Mouse (Mus musculus): Measurements from ENCODE around the gene Prdm2. TPM values are rescaled to one million over a fixed set of nuclear protein-coding genes. Genes with fewer than 3 reads are reported as not detected.

The Prdm2 gene
- polyA plus RNA-seq, 1 experiment from 2014 or later = 7.6 TPM

DNA sequence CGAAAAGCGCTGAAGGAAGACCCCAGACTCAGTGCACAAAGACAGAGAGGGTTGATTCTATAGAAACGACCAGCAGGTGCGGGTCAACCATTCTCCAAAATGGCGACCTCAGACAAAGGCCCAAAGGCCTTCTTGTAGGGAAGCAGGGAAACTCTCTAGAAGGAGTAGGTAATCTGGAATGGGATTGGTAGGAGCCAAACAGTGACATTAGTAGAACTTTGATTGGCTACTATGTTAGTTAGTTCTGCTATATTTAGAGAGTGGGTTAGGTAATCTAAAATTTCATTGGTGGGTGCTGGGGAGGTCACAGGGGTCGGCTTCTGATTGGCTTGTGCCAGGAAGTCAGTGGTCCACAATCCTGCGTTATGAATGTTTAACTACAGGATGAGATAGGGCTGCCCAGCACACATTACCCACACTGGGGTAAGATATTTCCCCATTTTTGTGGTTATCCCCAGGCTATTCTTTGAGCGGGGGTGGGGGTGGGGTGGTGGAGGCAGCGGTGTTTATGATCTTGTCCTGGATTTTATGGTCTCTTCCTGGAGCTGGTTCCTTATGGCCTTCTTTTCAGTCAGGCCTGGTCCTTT, 26.9 kb upstream of the Prdm2 start:
- Histone ChIP-seq H3K9ac (ENCODE audit: low read length) (no peak overlapping the region), H3K36me3 (ENCODE audit: control insufficient read depth, insufficient read depth) (no peaks in the 10 kb centered on the region)
- 82% methylated on average over 9 of the region's 9 CpGs for WGBS

DNA sequence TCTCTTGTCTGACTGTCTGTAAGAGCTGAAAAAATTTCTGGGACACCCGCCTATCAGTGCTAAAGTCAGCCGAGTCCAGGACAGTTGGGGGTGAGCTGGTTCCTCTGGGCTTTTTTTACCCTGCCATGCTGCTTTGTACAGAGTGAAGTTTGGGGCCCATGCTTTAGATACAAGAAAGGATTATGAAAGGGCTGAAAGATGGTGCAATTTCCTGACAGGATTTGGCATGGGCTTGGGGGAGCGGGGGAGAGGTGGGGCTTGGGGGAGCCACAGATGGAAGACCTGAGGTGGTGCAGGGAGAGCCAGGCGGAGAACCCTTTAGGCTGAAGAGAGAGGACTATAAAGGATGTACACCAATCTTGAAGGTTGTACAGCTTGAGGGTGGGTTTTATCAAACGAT, 26.3 kb upstream of the Prdm2 start:
- H3K9ac ChIP-seq (ENCODE audit: low read length) = no peak overlapping the region
- H3K27ac ChIP-seq (ENCODE audit: low read length) = no peak overlapping the region
- no peaks in the 10 kb centered on the region for H3K36me3 ChIP-seq (ENCODE audit: control insufficient read depth, insufficient read depth)
- H3K4me2 ChIP-seq (ENCODE audit: low read depth, low read length) = no peak overlapping the region
- WGBS = 89% methylated on average over 5 of the region's 5 CpGs
- H3K4me3 ChIP-seq (ENCODE audit: low read length) = no peak overlapping the region
- H3K9me3 ChIP-seq (replicated peaks; ENCODE audit: control insufficient read depth, low read length) = peaks cover 3% of the 10 kb centered on the region; the same call in 1 of the 2 replicates
- peaks cover 2% of the 10 kb centered on the region; the same call in 1 of the 2 replicates for H3K4me1 ChIP-seq (ENCODE audit: control insufficient read depth, insufficient read depth, low read length)
- no peak for ATAC-seq (replicated peaks; ENCODE audit: extremely low read depth, insufficient read depth, low FRiP score)
- no peaks in the 10 kb centered on the region for H3K27me3 ChIP-seq (ENCODE audit: control insufficient read depth, insufficient read depth, low read length)

More for the DNA sequence above, 26.9 kb upstream of the Prdm2 start:
- Histone ChIP-seq H3K27ac (ENCODE audit: low read length) (no peak overlapping the region), H3K4me3 (ENCODE audit: low read length) (no peak overlapping the region), H3K4me2 (ENCODE audit: low read depth, low read length) (no peak overlapping the region), H3K27me3 (ENCODE audit: control insufficient read depth, insufficient read depth, low read length) (no peaks in the 10 kb centered on the region), H3K9me3 (replicated peaks; ENCODE audit: control insufficient read depth, low read length) (no peaks in the 10 kb centered on the region), H3K4me1 (ENCODE audit: control insufficient read depth, insufficient read depth, low read length) (peaks cover 2% of the 10 kb centered on the region; the same call in 1 of the 2 replicates)
- no peak for ATAC-seq (replicated peaks; ENCODE audit: extremely low read depth, insufficient read depth, low FRiP score)

DNA sequence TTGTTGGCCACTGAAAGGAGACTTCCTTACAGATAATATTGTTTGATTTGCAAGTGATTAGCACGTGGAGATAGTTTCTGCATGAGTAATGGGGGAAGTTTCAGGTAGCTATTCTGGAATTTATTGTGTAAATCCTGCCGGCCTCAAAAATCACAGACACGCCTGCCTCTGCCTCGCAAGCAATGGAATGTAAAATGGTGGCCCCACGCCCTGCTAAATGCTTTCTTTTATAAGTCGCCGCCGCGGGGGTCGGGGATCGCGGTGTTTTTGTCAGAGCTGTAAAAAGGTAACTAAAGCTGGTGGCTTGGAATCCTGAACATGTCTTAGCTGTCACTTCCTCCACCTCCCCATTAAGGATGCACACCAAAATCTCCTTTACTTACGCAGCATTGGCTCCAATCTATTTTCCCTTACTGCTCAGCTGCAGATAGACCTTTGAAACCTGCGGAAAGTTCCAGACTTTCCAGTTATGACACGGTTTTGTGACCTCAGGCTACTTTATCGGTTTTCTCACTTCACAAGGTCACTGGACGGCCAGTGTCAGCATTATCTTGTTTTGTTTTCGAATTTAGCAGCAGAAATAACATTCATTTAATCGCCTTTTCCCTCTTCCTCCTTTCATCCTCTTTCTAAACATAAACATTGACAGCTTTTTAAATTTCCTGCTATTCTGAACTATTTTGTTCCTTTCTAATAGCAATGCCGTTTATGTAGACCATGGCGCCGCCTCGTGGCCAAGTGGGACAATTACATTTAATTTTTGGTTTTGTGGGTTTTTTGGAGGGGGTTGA, 25.6 kb upstream of the Prdm2 start:
- ATAC-seq (replicated peaks; ENCODE audit: extremely low read depth, insufficient read depth, low FRiP score) = no peak
- peaks cover 3% of the 10 kb centered on the region; the same call in 1 of the 2 replicates for H3K9me3 ChIP-seq (replicated peaks; ENCODE audit: control insufficient read depth, low read length)
- WGBS = 18% methylated on average over 23 of the region's 23 CpGs
- no peaks in the 10 kb centered on the region for H3K27me3 ChIP-seq (ENCODE audit: control insufficient read depth, insufficient read depth, low read length)
- H3K4me2 ChIP-seq (ENCODE audit: low read depth, low read length) = peak overlapping the region; percentile 52
- H3K36me3 ChIP-seq (ENCODE audit: control insufficient read depth, insufficient read depth) = no peaks in the 10 kb centered on the region
- no peak overlapping the region for H3K27ac ChIP-seq (ENCODE audit: low read length)
- H3K9ac ChIP-seq (ENCODE audit: low read length) = peak overlapping the region; percentile 25; the same call in 1 of the 2 replicates
- H3K4me1 ChIP-seq (ENCODE audit: control insufficient read depth, insufficient read depth, low read length) = peaks cover 2% of the 10 kb centered on the region; the same call in 1 of the 2 replicates
- peak overlapping the region; percentile 30 for H3K4me3 ChIP-seq (ENCODE audit: low read length)

DNA sequence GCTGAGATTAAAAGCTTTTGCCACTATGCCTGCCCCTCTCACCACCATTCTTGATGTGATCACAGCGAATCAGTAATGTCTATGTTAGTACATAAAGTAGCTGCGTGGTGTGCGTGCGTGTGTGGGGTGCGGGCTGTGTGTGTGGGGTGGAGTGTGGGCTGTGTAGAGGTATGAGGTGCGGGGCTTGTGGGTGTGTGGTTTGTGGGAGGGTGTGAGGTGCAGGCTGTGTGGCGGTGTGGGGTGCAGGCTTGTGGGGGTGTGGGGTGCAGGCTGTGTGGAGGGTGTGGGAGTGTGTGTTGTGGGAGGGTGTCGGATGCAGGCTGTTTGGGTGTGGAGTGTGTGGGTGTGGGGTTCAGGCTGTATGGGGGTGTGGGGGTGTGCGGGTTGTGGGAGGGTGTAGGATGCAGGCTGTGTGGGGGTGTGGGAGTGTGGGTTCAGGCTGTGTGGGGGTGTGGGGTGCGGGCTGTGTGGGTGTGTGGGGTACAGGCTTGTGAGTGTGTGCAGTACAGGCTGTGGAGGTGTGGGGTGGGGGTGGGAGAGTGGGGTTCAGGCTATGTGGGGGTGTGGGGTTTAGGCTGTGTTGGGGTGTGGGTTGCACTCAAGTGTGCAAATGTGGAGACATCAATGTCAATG, 19.1 kb upstream of the Prdm2 start:
- Histone ChIP-seq H3K4me1 (ENCODE audit: control insufficient read depth, insufficient read depth, low read length) (no peaks in the 10 kb centered on the region), H3K9ac (ENCODE audit: low read length) (no peak overlapping the region), H3K9me3 (replicated peaks; ENCODE audit: control insufficient read depth, low read length) (peaks cover 3% of the 10 kb centered on the region; the same call in 1 of the 2 replicates), H3K4me2 (ENCODE audit: low read depth, low read length) (no peak overlapping the region), H3K27ac (ENCODE audit: low read length) (no peak overlapping the region), H3K4me3 (ENCODE audit: low read length) (no peak overlapping the region), H3K27me3 (ENCODE audit: control insufficient read depth, insufficient read depth, low read length) (no peaks in the 10 kb centered on the region), H3K36me3 (ENCODE audit: control insufficient read depth, insufficient read depth) (no peaks in the 10 kb centered on the region)
- 88% methylated on average over 10 of the region's 10 CpGs for WGBS
- no peak for ATAC-seq (replicated peaks; ENCODE audit: extremely low read depth, insufficient read depth, low FRiP score)

DNA sequence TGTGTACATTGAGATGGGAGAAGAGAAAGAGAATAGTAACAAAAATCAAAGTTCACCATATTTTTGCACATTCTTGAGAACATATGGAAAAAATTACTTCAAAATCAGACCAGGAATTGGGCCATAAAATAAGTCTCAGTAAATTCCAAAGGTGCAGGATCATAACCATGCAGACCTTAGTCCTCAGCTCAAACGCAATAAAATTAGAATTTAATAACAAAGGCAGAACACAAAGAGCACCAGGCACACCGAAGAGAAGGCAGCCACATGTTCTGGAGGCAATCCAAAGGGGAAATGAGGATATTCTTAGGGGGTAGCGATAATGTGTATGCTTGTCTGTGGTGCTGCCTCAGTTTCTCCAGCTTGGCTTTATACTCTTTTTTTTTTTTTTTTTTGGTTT, 18.3 kb upstream of the Prdm2 start:
- H3K27me3 ChIP-seq (ENCODE audit: control insufficient read depth, insufficient read depth, low read length) = no peaks in the 10 kb centered on the region
- H3K4me1 ChIP-seq (ENCODE audit: control insufficient read depth, insufficient read depth, low read length) = no peaks in the 10 kb centered on the region
- no peak overlapping the region for H3K9ac ChIP-seq (ENCODE audit: low read length)
- H3K27ac ChIP-seq (ENCODE audit: low read length) = no peak overlapping the region
- H3K4me2 ChIP-seq (ENCODE audit: low read depth, low read length) = no peak overlapping the region
- WGBS = 77% methylated on average over 3 of the region's 3 CpGs
- no peak for ATAC-seq (replicated peaks; ENCODE audit: extremely low read depth, insufficient read depth, low FRiP score)
- peaks cover 3% of the 10 kb centered on the region; the same call in 1 of the 2 replicates for H3K9me3 ChIP-seq (replicated peaks; ENCODE audit: control insufficient read depth, low read length)
- H3K36me3 ChIP-seq (ENCODE audit: control insufficient read depth, insufficient read depth) = no peaks in the 10 kb centered on the region
- H3K4me3 ChIP-seq (ENCODE audit: low read length) = no peak overlapping the region

DNA sequence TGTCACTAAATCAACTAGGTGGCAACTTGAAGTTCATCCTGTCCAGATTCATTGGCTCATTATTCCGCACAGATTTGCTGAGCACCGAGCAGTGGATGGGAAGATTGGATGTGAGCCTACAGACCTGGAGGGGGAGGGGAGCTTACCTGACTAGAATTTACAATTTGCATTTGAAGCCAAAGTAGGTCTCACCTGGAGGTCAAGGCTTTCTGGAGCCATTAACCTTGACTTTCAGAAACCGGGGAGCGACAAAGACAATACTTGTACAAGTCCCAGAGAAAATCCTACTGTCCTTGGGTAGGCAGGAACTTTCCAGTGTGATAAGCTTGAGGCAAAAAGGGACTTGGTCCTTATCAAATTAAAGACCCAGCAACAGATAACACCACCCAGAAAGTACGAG, 15.2 kb upstream of the Prdm2 start:
- no peak overlapping the region for H3K27ac ChIP-seq (ENCODE audit: low read length)
- H3K27me3 ChIP-seq (ENCODE audit: control insufficient read depth, insufficient read depth, low read length) = no peaks in the 10 kb centered on the region
- no peak overlapping the region for H3K4me3 ChIP-seq (ENCODE audit: low read length)
- WGBS = 47% methylated on average over 5 of the region's 5 CpGs
- H3K9ac ChIP-seq (ENCODE audit: low read length) = no peak overlapping the region
- no peak for ATAC-seq (replicated peaks; ENCODE audit: extremely low read depth, insufficient read depth, low FRiP score)
- no peaks in the 10 kb centered on the region for H3K36me3 ChIP-seq (ENCODE audit: control insufficient read depth, insufficient read depth)
- H3K4me2 ChIP-seq (ENCODE audit: low read depth, low read length) = no peak overlapping the region
- no peaks in the 10 kb centered on the region for H3K4me1 ChIP-seq (ENCODE audit: control insufficient read depth, insufficient read depth, low read length)
- no peaks in the 10 kb centered on the region; the same call in 1 of the 2 replicates for H3K9me3 ChIP-seq (replicated peaks; ENCODE audit: control insufficient read depth, low read length)

DNA sequence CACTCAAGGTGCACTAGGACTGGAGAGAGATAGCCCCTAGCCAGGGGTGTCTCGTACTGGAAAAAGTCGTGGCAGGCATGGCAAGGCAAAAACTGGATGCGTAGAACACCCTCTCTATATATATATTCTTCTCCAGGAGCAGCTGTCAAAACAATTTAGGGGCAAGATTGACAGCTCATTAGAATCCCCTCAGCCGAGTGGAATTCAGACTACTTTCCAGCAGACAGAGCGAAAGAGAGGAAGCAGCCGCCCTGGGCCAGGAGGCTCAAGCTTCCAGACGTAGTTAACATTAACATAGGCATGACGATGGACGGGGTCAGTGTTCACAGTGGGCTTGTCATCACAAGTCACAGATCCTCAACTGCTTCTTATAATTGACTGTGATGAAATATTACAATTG, 13.1 kb upstream of the Prdm2 start:
- H3K27ac ChIP-seq (ENCODE audit: low read length) = no peak overlapping the region

DNA sequence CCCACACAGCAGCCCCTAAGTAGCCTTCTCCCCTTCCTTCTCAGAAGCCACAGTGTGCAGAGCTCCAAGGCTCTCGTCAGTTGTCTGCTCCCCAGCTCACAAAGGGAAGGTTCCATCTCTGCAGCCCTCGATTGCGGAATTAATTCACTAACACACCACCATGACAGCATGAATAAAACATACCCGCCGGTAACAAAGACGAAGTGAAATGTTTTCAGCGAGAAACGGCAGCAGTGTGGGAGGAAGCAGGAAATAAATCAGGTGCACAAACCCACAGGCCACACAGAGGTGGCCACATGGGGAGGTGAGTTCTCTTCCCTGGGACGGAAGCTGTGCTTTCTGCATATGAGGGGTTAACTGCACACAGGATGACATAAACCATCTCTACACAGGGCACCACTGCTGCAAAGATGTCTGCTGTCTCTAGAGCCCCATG, 6.5 kb upstream of the Prdm2 start:
- H3K9ac ChIP-seq (ENCODE audit: low read length) = no peak overlapping the region
- H3K4me3 ChIP-seq (ENCODE audit: low read length) = no peak overlapping the region
- H3K4me2 ChIP-seq (ENCODE audit: low read depth, low read length) = peak overlapping the region; percentile 18; the same call in 1 of the 2 replicates
- H3K4me1 ChIP-seq (ENCODE audit: control insufficient read depth, insufficient read depth, low read length) = no peaks in the 10 kb centered on the region
- ATAC-seq (replicated peaks; ENCODE audit: extremely low read depth, insufficient read depth, low FRiP score) = no peak
- WGBS = 72% methylated on average over 9 of the region's 9 CpGs
- H3K27ac ChIP-seq (ENCODE audit: low read length) = no peak overlapping the region
- H3K9me3 ChIP-seq (replicated peaks; ENCODE audit: control insufficient read depth, low read length) = no peaks in the 10 kb centered on the region; the same call in 1 of the 2 replicates
- no peaks in the 10 kb centered on the region for H3K27me3 ChIP-seq (ENCODE audit: control insufficient read depth, insufficient read depth, low read length)
- H3K36me3 ChIP-seq (ENCODE audit: control insufficient read depth, insufficient read depth) = no peaks in the 10 kb centered on the region

More for the DNA sequence above, 13.1 kb upstream of the Prdm2 start:
- 36% methylated on average over 9 of the region's 9 CpGs for WGBS
- H3K9me3 ChIP-seq (replicated peaks; ENCODE audit: control insufficient read depth, low read length) = no peaks in the 10 kb centered on the region; the same call in 1 of the 2 replicates
- no peaks in the 10 kb centered on the region for H3K27me3 ChIP-seq (ENCODE audit: control insufficient read depth, insufficient read depth, low read length)
- no peak overlapping the region for H3K9ac ChIP-seq (ENCODE audit: low read length)
- no peak overlapping the region for H3K4me3 ChIP-seq (ENCODE audit: low read length)
- no peak overlapping the region for H3K4me2 ChIP-seq (ENCODE audit: low read depth, low read length)
- H3K36me3 ChIP-seq (ENCODE audit: control insufficient read depth, insufficient read depth) = no peaks in the 10 kb centered on the region
- ATAC-seq (replicated peaks; ENCODE audit: extremely low read depth, insufficient read depth, low FRiP score) = no peak
- H3K4me1 ChIP-seq (ENCODE audit: control insufficient read depth, insufficient read depth, low read length) = no peaks in the 10 kb centered on the region

DNA sequence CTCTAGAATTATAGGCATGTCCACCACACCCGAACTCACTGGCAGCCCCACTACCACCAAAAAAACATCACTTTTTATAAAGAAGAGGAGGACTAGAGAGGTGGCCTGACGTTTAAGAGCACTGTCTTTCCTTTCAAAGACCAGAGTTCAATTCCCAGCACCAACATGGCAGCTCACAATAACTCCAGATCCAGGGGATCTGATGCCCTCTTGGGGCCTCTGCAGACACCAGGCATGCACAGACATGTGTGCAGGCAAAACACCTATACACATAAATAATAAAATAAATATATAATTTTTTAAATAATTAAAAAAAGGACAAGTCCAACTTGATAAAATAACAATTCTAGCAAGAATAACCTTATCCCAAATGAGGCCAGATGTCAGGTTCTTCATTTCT, 6.1 kb upstream of the Prdm2 start:
- Histone ChIP-seq H3K9ac (ENCODE audit: low read length) (no peak overlapping the region), H3K36me3 (ENCODE audit: control insufficient read depth, insufficient read depth) (no peaks in the 10 kb centered on the region), H3K27me3 (ENCODE audit: control insufficient read depth, insufficient read depth, low read length) (no peaks in the 10 kb centered on the region), H3K4me1 (ENCODE audit: control insufficient read depth, insufficient read depth, low read length) (no peaks in the 10 kb centered on the region), H3K4me3 (ENCODE audit: low read length) (no peak overlapping the region), H3K27ac (ENCODE audit: low read length) (no peak overlapping the region), H3K4me2 (ENCODE audit: low read depth, low read length) (no peak overlapping the region), H3K9me3 (replicated peaks; ENCODE audit: control insufficient read depth, low read length) (no peaks in the 10 kb centered on the region; the same call in 1 of the 2 replicates)
- no peak for ATAC-seq (replicated peaks; ENCODE audit: extremely low read depth, insufficient read depth, low FRiP score)
- 77% methylated on average over 2 of the region's 2 CpGs for WGBS
